Mouse (Mus musculus) brain, embryonic 14.5 days (tissue): ENCODE results near the gene Gimap8.

ENCODE experiments used
- CTCF ChIP-seq: fragments of 200-500 bp; IDR thresholded peaks from 2 replicates; pipeline ENCODE4 v1.5.1; 2012; ENCODE audit warnings: inconsistent platforms, mild to moderate bottlenecking, moderate library complexity, borderline replicate concordance; ENCODE audit not compliant: insufficient read depth, insufficient read length; ENCODE audit errors: extremely low read depth
- POLR2A ChIP-seq: fragments of 200-500 bp; IDR thresholded peaks from 2 replicates; pipeline ENCODE4 v1.6.1; 2012; ENCODE audit warnings: mild to moderate bottlenecking, inconsistent platforms, borderline replicate concordance; ENCODE audit not compliant: poor library complexity, insufficient read depth, insufficient read length, severe bottlenecking; ENCODE audit errors: extremely low read depth

DNA sequence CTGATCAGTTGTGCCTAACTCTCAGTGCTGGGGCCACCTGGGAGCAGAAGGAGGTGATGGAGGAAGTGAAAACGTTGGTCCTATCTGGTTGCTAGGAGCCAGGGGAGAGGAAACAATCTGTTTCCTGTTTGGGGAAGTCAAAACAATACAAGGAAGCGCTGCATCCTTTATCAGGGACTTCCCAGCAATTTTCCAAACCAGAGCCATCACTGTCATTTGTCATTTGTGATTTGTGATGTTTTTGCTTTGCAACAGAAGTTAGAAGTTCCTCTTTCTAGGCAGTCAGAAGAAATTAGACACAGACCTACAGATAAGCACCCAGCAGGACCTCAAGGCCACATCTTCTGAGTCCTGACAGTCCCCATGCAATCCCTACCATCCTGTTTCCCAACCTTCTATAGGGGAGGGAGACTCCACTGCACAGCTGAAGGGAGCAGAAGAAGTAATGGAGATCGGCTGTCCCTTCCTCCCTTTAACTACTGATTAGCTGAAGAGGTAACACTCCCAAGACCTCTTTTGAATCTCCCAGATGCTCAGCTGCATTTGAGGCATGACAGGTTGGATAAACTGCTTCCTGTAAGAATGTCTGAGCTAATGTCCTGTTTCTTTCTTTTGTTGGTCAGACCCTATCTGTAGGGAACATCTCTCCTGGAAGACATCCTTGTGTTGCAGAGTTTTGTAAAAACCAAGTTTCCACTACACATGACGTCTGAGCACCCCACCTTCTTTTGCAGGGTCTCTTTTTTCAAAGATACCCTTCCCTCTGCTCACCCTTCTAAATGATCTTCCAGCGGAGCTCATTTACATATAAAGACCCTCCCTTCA lies 53.4 kb downstream of the Gimap8 start:
- no peak for TF ChIP-seq POLR2A
- TF ChIP-seq CTCF: no peak
